Mouse (Mus musculus) ES-Bruce4 (cell line): ENCODE data around the gene Myo1d.

ENCODE experiments used
- CTCF ChIP-seq: IDR thresholded peaks from one replicate; pipeline ENCODE4 v1.8.1; 2011; ENCODE audit warnings: low read depth, low read length
- EP300 ChIP-seq: IDR thresholded peaks from 2 replicates; pipeline ENCODE4 v1.6.1; 2011; ENCODE audit warnings: low read depth, low read length; ENCODE audit not compliant: insufficient read depth
- POLR2A ChIP-seq: IDR thresholded peaks from one replicate; pipeline ENCODE4 v1.8.1; 2011; ENCODE audit warnings: low read length; ENCODE audit not compliant: insufficient read depth

DNA sequence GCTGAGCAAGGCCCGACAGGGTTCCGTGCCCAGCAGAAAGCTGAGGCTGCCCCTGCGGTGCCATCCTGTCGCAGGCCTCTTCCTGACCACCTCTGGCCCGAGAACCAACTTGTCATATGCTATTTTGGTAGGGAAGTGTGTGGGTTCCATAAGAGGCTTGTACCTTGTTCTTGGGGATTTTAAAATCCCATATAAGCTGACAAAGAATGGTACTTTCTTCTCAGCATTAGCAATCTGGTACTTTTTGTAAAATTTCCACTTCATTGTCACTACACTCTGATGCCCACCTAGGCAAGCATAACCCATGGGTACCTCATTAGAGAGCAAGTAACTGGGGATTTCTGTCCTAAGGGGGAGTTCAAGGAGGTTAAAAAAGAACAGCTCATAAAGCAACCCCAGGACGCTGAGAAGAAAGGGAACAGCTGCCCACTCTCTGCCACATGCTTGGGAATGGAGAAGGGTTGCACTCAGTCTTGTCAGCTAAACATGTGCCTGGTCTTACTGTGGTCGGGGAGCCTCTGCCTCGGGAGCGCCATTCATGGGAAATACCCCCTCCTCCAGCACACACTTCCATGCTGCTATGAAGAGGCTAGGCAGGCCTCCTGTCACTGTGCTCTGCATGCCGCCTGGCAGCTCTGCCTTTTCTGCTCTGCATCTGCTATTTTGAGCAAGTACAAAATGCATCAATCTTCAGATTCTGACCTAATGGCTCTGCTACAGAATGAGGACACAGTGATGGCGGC, 281.3 kb downstream of the Myo1d start:
- no peak for TF ChIP-seq POLR2A
- TF ChIP-seq CTCF, result no peak
- TF ChIP-seq EP300, result no peak
